Mouse (Mus musculus): Measurements from ENCODE around the gene Acss2. TPM values are rescaled to one million over a fixed set of nuclear protein-coding genes. Genes with fewer than 3 reads are reported as not detected.

Acss2 gene
- polyA plus RNA-seq (2015; fragmentation: Illumina TruSeq; extraction: RNeasy Lipid Tissue Mini Kit (QIAGEN cat#74804); ENCODE audit: low read depth, low replicate concordance) = 55.5 TPM

GRCm38 (mm10) chr2:155517455-155518423, at the start of gene Acss2, which contains the start of gene Ggt7:
Acss2 (plus strand) TSS chr2:155517948.
Ggt7 (minus strand) TSS chr2:155518237.

DNA sequence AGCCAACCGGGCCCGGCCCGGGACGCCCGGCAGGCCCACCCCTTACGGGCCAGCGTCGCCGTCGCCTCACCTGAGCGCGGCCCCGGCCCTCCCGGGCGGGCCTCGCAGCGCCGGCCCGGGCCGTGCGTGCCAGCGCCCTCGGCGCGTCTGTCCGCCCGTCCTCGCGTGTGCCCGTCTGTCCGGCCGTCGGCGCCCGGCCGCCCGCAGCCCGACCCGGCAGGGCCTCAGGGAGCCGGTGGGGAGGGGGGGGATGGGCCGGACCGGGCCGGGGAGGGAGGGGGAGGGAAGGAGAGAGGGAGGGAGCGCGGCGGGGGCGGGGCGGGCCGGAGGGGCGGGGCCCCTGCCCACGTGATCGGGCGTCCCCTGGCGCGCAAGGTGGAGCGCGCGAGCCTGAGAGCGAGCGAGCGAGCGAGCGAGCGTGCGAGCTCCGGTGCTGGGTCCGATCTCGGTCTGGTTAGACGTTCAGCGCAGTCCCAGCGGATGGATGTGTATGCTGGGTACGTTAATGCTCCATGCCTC, 44.1 kb upstream of the Acss2 start, which contains the start of gene Ncoa6:
Gene Ncoa6 (minus strand): TSS at position 325 of the 519 bp plus-strand sequence.

DNA sequence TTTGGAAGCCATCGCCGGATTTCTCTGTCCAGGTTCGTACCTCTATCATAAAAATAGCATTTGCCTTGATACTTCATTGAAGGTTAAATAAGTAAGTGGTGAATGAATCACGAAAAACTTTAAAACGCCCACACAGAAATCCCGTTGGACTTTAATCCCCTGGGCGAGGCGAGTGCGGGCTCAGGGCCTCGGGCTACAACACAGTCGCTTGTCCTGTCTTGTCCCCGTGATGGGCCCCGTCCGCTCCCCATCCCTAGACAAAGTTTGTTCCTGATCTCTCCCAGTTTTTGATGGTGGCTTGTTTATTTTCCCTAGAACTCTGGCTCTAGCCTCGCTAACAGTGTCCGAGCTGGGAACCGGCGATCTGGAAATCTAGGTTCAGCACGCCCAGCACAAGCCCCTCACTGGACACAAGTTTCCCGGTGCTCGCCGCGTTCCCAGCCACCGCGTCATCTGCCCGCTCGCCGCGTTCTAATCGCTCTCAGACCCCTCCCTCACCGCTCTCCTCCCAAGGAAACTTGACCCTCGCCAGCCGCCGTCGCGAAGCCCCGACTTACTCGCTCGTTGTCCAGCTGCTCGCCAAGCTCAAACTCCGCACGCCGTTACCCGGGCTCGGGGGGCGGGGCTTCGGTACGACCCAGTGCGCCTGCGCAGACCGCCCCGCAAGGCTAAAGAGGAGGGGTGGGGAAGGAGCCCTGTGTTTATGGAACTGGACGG, 74.5 kb downstream of the Acss2 start, which contains the start of gene Gss:
Gene Gss (minus strand): TSS at position 674 of the 717 bp plus-strand sequence.

DNA sequence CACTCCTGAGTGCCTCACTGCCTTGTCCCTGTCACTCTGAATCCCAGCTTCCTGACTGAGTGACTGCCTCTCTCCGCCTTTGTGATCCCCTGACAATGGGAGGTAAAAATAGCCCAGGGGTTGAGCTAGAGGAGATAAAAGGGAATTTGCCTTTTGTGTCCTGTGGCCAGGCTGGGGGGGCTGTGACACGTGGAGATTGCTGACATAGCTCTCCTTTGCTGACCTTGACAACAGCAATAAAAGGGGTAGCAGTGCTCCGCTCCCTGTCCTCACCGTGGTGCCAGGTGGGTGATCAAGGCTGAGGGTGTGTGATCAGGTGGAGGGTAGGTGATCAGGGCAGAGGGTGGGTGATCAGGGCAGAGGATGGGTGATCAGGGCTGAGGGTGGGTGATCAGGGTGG, 93.2 kb downstream of the Acss2 start, which contains the start of gene Myh7b:
Gene Myh7b (plus strand): TSS at position 235 of the 400 bp plus-strand sequence.

Other genes starting within 250 kb of the Acss2 start
- 451 TPM for gene Map1lc3a, start 241.7 kb upstream of the Acss2 start, polyA plus RNA-seq (2015; fragmentation: Illumina TruSeq; extraction: RNeasy Lipid Tissue Mini Kit (QIAGEN cat#74804); ENCODE audit: low read depth, low replicate concordance)
- gene Pigu, start 160.5 kb upstream of the Acss2 start, polyA plus RNA-seq (2015; fragmentation: Illumina TruSeq; extraction: RNeasy Lipid Tissue Mini Kit (QIAGEN cat#74804); ENCODE audit: low read depth, low replicate concordance) = 33.6 TPM
- gene Trp53inp2, start 136.9 kb upstream of the Acss2 start, polyA plus RNA-seq (2015; fragmentation: Illumina TruSeq; extraction: RNeasy Lipid Tissue Mini Kit (QIAGEN cat#74804); ENCODE audit: low read depth, low replicate concordance) = 140 TPM
- gene Ncoa6, start 44.1 kb upstream of the Acss2 start, polyA plus RNA-seq (2015; fragmentation: Illumina TruSeq; extraction: RNeasy Lipid Tissue Mini Kit (QIAGEN cat#74804); ENCODE audit: low read depth, low replicate concordance) = 28.6 TPM
- 143 TPM for gene Ggt7, start 289 bp downstream of the Acss2 start, polyA plus RNA-seq (2015; fragmentation: Illumina TruSeq; extraction: RNeasy Lipid Tissue Mini Kit (QIAGEN cat#74804); ENCODE audit: low read depth, low replicate concordance)
- gene Gss, start 74.9 kb downstream of the Acss2 start, polyA plus RNA-seq (2015; fragmentation: Illumina TruSeq; extraction: RNeasy Lipid Tissue Mini Kit (QIAGEN cat#74804); ENCODE audit: low read depth, low replicate concordance) = 19.7 TPM
- gene Myh7b, start 93.3 kb downstream of the Acss2 start, polyA plus RNA-seq (2015; fragmentation: Illumina TruSeq; extraction: RNeasy Lipid Tissue Mini Kit (QIAGEN cat#74804); ENCODE audit: low read depth, low replicate concordance) = 5.1 TPM
- 127 TPM for gene Trpc4ap, start 174.4 kb downstream of the Acss2 start, polyA plus RNA-seq (2015; fragmentation: Illumina TruSeq; extraction: RNeasy Lipid Tissue Mini Kit (QIAGEN cat#74804); ENCODE audit: low read depth, low replicate concordance)
- 23.4 TPM for gene Edem2, start 211.5 kb downstream of the Acss2 start, polyA plus RNA-seq (2015; fragmentation: Illumina TruSeq; extraction: RNeasy Lipid Tissue Mini Kit (QIAGEN cat#74804); ENCODE audit: low read depth, low replicate concordance)
- not detected for gene Gm17581, start 217.9 kb downstream of the Acss2 start, polyA plus RNA-seq (2015; fragmentation: Illumina TruSeq; extraction: RNeasy Lipid Tissue Mini Kit (QIAGEN cat#74804); ENCODE audit: low read depth, low replicate concordance)
- gene Procr, start 233.2 kb downstream of the Acss2 start, polyA plus RNA-seq (2015; fragmentation: Illumina TruSeq; extraction: RNeasy Lipid Tissue Mini Kit (QIAGEN cat#74804); ENCODE audit: low read depth, low replicate concordance) = 0.74 TPM